Mouse (Mus musculus) left cerebral cortex, postnatal 4 days (tissue): ENCODE measurements at regions not wholly inside any gene's neighbourhood (a gene's known extent, or its start where the extent isn't known, plus 50 kb on each side); places are given as distances from the start of the nearest gene placed in this dataset.
A peak's percentile ranks its signal among the peaks of the same experiment; 100 is the strongest.

Experiments used
- DNase-seq: peaks from one replicate; pipeline ENCODE4 v3.0.0-alpha.2; 2022
- intact Hi-C: fragments of 180-260 bp; cut with DNase I; formaldehyde crosslinking; loops from one replicate; pipeline ENCODE4 v1.15.1; 2025

DNA sequence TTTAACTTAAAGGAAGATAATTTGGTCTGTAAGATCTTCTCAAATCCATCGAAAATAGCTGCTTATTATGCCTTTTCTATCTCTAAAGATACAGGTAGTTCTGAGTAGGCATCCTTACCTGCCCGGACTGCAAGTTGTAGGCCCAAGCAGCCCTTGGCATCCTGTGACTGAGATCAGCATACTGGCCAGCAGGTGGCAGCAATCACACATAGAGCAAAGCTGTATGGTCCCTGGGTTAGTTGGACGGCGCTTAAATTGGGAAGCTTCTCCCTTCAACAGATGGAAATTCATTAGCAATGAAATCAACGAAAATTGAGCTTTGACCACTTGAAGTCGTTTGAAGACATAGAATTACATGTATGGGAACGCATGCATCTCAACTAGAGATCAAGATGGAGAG is 61.0 kb downstream of the Ccng2 start:
- DNase-seq = peak; percentile 79
- intact Hi-C loops = loop anchor here (10.0 kb wide), 1 partner anchor 143 kb away; no protein-coding TSS in a partner anchor

DNA sequence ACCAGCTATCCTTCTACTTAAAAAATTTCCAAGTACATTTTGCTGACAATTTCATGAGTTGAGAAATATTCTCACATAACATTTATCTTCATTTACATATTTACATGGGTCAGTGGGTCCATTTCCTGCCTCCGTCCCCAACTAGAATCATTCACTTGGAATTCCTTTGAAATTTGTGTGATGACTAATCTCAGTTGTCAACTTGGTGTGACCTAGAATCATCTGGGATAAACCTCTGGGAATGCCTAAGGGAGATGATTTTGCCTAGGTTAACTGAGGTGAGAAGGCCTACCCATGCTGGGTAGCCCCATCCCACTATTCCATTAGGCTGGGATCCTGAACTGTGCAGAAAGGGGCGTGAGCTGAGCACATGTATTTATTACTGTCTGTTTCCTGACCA is 63.8 kb downstream of the Ccng2 start:
- no peak for DNase-seq

DNA sequence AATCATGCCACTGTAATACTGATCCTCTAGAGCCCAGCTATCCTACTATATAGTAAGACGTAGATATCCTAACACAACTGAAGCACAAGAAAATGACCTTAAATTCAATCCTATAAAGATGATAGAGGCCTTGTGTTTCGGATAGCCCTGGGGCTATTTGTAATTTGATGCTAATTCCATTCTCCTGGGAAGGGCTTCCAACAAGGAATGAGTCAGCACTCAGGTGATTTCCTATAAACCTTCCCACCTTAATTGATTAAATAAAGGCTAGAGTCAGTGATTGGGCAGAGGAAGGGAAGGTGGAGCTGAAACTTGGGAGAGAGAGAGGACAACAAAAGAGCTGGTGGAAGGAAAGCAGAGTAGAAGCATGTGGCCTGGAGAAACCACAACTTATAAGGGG is 86.0 kb downstream of the Ccng2 start:
- no peak for DNase-seq
- intact Hi-C loops = no loop called here

More for the DNA sequence above, 63.8 kb downstream of the Ccng2 start:
- intact Hi-C loops = no loop called here
